Mouse (Mus musculus) stomach, embryonic 15.5 days (tissue): ENCODE data around the gene Sprr2h. TPM values are rescaled to one million over a fixed set of nuclear protein-coding genes. Genes with fewer than 3 reads are reported as not detected.

Experiments used
- ATAC-seq: fragments of 200-750 bp; cut with Nextera tagmentation; 2 replicates; pipeline ENCODE4 v1.8.0; 2017; ENCODE audit warnings: low read depth, moderate number of reproducible peaks, moderate TSS enrichment; ENCODE audit not compliant: insufficient read depth, low FRiP score
- H3K27ac ChIP-seq: fragments of 300-500 bp; sonication (generic); 2 replicates; pipeline ENCODE4 v1.5.1; 2015; ENCODE audit warnings: mild to moderate bottlenecking, inconsistent platforms
- H3K27me3 ChIP-seq: fragments of 300-500 bp; sonication (generic); replicated peaks from 2 replicates; pipeline ENCODE4 v1.6.1; 2015; ENCODE audit warnings: inconsistent platforms
- H3K36me3 ChIP-seq: fragments of 300-500 bp; sonication (generic); 2 replicates; pipeline ENCODE4 v1.6.1; 2015; ENCODE audit warnings: inconsistent platforms
- H3K4me1 ChIP-seq: fragments of 300-500 bp; sonication (generic); 2 replicates; pipeline ENCODE4 v1.6.1; 2015; ENCODE audit warnings: inconsistent platforms
- H3K4me2 ChIP-seq: fragments of 300-500 bp; sonication (generic); 2 replicates; pipeline ENCODE4 v1.6.1; 2015; ENCODE audit warnings: mild to moderate bottlenecking, inconsistent platforms
- H3K4me3 ChIP-seq: fragments of 300-500 bp; sonication (generic); replicated peaks from 2 replicates; pipeline ENCODE4 v1.5.1; 2015; ENCODE audit warnings: inconsistent platforms
- H3K9ac ChIP-seq: fragments of 300-500 bp; sonication (generic); 2 replicates; pipeline ENCODE4 v1.6.1; 2015; ENCODE audit warnings: inconsistent platforms
- H3K9me3 ChIP-seq: fragments of 300-500 bp; sonication (generic); 2 replicates; pipeline ENCODE4 v1.6.1; 2016; ENCODE audit warnings: inconsistent platforms
- WGBS: fragments of 180-500 bp; shearing (Covaris S2); methylation state at CpG from one replicate; pipeline ENCODE4 v1.1.7; 2015; 5-methylcytosine and 5-hydroxymethylcytosine counted together
- polyA plus RNA-seq: library from polyadenylated mRNA; unstranded; fragments of >200 nt; fragmentation: Nextera tagmentation; extraction: Ambion mirVana; gene quantifications from 2 replicates; pipeline ENCODE4 v1.2.1, GENCODE M21; 2015

Gene Sprr2h
- polyA plus RNA-seq = 0.21 TPM in 1 of 2 replicates, not detected in the other

DNA sequence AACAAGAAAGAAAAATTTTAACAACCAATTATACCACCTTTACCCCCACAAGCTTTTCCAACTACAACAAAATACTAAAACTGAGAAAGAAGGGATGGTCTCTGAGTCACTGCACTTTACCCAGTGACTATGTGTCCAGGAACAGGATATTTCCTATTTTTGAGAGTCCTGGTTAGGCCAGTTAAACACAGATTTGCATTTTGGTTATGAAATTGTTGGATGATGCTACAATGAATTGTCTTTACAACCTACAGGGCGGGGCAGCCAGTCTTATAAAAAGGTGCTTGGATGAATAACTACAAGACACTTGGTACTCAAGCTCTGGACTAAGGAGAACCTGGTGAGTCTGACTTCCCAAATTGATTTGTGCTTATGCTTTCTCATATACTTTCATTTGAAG is at the start of gene Sprr2h:
Gene Sprr2h (plus strand): TSS at position 301 of the 400 bp plus-strand sequence.
- WGBS = 75% methylated on average over 1 of the region's 1 CpGs

DNA sequence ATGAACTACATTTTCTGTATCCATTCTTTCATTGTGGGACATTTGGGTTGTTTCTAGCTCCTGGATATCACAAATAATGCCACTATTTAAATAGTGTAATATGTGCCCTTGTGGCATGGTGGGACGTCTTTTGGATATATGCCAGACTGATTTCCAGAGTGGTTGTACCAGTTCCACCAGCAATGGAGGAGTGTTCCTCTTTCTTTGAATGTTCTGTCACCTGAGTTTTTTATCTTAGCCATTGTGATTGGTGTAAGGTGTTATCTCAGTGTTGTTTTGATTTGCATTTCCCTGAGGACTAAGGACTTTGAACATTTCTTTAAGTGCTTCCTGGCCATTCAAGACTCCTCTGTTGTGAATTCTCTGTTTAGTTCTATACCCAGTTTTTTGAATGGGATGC is 49.2 kb upstream of the Sprr2h start:
- ATAC-seq = no peak

More for the DNA sequence above, at the start of gene Sprr2h:
- Histone ChIP-seq H3K27me3 (no peaks in the 10 kb centered on the region), H3K4me3 (no peak within 1 kb of the TSS), H3K4me2 (no peak within 1 kb of the TSS), H3K9me3 (no peaks in the 10 kb centered on the region), H3K36me3 (no peaks in the 10 kb centered on the region), H3K9ac (no peak within 1 kb of the TSS), H3K27ac (no peak within 1 kb of the TSS), H3K4me1 (no peaks in the 10 kb centered on the region)
- no peak for ATAC-seq

DNA sequence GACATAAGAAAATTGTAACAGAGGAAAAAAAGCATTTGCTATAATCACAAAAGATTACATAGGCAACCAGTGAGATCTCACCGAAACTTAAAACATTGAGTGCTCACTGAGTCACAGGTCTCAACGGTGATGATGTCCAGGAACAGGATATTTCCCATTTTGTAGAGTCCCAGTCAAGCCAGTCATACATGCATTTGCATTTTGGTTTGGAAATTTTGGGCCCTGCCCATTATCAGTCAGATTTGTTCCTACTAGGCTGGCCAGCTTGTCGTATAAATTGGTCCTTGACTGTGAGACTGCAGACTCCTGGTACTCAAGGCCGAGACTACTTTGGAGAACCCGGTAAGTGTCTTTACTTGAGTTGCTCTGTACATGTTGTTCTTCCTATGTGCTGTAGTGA is 46.6 kb upstream of the Sprr2h start, which contains the start of gene Sprr2d:
Gene Sprr2d (plus strand): TSS at position 301 of the 400 bp plus-strand sequence.
- no peaks in the 10 kb centered on the region for H3K4me1 ChIP-seq
- H3K36me3 ChIP-seq = no peaks in the 10 kb centered on the region
- WGBS = 89% methylated on average over 5 of the region's 5 CpGs
- ATAC-seq = no peak
- no peak within 1 kb of the TSS for H3K27ac ChIP-seq
- no peak within 1 kb of the TSS for H3K9ac ChIP-seq
- no peak within 1 kb of the TSS for H3K4me2 ChIP-seq
- H3K4me3 ChIP-seq = no peak within 1 kb of the TSS
- H3K9me3 ChIP-seq = no peaks in the 10 kb centered on the region
- no peaks in the 10 kb centered on the region for H3K27me3 ChIP-seq

More for the DNA sequence above, 49.2 kb upstream of the Sprr2h start:
- no peak overlapping the region for H3K4me3 ChIP-seq
- H3K4me1 ChIP-seq = no peaks in the 10 kb centered on the region
- no peak overlapping the region for H3K4me2 ChIP-seq
- no peak overlapping the region for H3K27ac ChIP-seq
- 63% methylated on average over 1 of the region's 1 CpGs for WGBS
- H3K36me3 ChIP-seq = no peaks in the 10 kb centered on the region
- no peak overlapping the region for H3K9ac ChIP-seq
- H3K27me3 ChIP-seq = no peaks in the 10 kb centered on the region
- no peaks in the 10 kb centered on the region for H3K9me3 ChIP-seq

DNA sequence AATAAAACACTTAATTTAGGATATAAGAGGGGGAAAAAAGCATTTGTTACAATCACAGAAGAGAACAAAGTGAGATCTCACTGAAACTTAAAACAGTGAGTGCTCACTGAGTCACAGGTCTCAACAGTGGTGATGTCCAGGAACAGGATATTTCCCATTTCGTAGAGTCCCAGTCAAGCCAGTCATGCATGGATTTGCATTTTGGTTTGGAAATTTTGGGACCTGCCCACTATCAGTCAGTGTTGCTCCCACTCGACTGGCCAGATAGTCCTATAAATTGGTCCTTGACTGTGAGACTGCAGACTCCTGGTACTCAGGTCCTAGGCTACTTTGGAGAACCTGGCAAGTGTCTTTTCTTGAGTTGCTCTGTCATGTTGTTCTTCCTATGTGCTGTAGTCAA is 33.6 kb upstream of the Sprr2h start, which contains the start of gene Sprr2e:
Gene Sprr2e (plus strand): TSS at position 301 of the 400 bp plus-strand sequence.
- Histone ChIP-seq H3K4me1 (no peaks in the 10 kb centered on the region), H3K27me3 (no peaks in the 10 kb centered on the region), H3K36me3 (no peaks in the 10 kb centered on the region), H3K9ac (no peak within 1 kb of the TSS), H3K9me3 (no peaks in the 10 kb centered on the region), H3K27ac (no peak within 1 kb of the TSS), H3K4me3 (no peak within 1 kb of the TSS), H3K4me2 (no peak within 1 kb of the TSS)
- 80% methylated on average over 2 of the region's 2 CpGs for WGBS
- no peak for ATAC-seq

DNA sequence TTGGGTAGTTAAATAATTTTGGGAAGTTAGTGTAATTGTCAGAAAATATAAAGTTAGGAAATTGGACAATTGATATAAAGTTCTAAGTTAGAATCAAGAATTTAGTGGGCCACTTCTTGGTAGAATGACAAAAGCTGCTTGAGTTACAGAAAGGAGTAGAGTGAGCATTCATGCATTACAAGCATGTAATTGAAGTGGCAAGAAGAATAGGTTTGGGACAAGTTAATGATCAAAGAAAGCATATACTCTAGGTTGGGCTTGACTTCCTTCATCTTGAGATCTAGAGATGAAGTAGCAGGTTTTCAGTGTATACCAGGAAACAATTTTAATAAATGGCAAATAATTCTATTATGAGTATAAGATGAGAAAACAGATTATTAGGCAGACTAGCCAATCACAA is 23.9 kb upstream of the Sprr2h start:
- no peak overlapping the region for H3K27ac ChIP-seq
- no peaks in the 10 kb centered on the region for H3K27me3 ChIP-seq
- H3K4me3 ChIP-seq = no peak overlapping the region
- H3K9ac ChIP-seq = no peak overlapping the region
- no peak overlapping the region for H3K4me2 ChIP-seq
- no peaks in the 10 kb centered on the region for H3K9me3 ChIP-seq
- H3K36me3 ChIP-seq = no peaks in the 10 kb centered on the region
- no peaks in the 10 kb centered on the region for H3K4me1 ChIP-seq
- no peak for ATAC-seq

DNA sequence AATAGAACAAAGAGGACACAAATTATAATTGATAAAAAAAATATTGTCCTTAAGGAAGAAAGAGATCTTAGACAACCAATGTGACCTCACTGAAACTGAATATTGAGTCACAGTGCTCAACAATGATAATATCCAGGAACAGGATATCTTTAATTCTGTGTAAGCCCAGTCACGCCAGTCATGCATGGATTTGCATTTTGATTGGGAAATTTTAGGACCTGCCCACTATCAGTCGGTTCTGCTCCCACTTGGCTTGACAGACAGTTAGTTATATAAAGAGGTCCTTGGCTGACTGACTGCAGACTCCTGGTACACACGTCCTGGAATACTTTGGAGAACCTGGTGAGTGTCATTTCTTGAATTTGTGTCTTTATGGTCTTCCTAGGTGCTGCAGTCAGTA is 20.6 kb upstream of the Sprr2h start, which contains the start of gene Sprr2f:
Gene Sprr2f (plus strand): TSS at position 301 of the 400 bp plus-strand sequence.
- Histone ChIP-seq H3K9me3 (no peaks in the 10 kb centered on the region), H3K27me3 (no peaks in the 10 kb centered on the region)
- no peak for ATAC-seq

DNA sequence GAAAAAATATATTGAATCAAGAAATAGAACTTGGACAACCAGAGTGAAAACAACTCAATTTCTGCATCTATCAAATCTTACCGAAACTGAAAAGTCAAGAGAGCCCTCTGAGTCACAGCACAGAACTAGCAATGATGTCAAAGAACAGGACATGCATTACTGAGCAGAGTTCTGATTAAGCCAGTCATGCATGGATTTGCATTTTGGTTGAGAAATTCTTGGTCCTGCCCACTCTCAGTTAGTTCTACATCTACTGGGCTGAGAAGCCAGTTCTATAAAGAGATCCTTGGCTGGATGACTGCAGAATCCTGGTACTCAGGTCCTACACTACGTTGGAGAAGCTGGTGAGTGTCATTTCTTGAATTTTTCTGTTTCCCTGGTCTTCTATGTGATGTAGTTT is 11.9 kb upstream of the Sprr2h start:
- H3K9me3 ChIP-seq = no peaks in the 10 kb centered on the region
- WGBS = 79% methylated on average over 2 of the region's 2 CpGs
- no peaks in the 10 kb centered on the region for H3K4me1 ChIP-seq
- no peaks in the 10 kb centered on the region for H3K27me3 ChIP-seq
- H3K4me3 ChIP-seq = no peak overlapping the region
- no peaks in the 10 kb centered on the region for H3K36me3 ChIP-seq
- H3K27ac ChIP-seq = no peak overlapping the region
- no peak overlapping the region for H3K9ac ChIP-seq
- no peak for ATAC-seq
- H3K4me2 ChIP-seq = no peak overlapping the region

More for the DNA sequence above, 20.6 kb upstream of the Sprr2h start, which contains the start of gene Sprr2f:
- Histone ChIP-seq H3K36me3 (no peaks in the 10 kb centered on the region), H3K4me1 (no peaks in the 10 kb centered on the region), H3K9ac (no peak within 1 kb of the TSS), H3K4me3 (no peak within 1 kb of the TSS), H3K4me2 (no peak within 1 kb of the TSS), H3K27ac (no peak within 1 kb of the TSS)
- WGBS = 60% methylated on average over 3 of the region's 3 CpGs

DNA sequence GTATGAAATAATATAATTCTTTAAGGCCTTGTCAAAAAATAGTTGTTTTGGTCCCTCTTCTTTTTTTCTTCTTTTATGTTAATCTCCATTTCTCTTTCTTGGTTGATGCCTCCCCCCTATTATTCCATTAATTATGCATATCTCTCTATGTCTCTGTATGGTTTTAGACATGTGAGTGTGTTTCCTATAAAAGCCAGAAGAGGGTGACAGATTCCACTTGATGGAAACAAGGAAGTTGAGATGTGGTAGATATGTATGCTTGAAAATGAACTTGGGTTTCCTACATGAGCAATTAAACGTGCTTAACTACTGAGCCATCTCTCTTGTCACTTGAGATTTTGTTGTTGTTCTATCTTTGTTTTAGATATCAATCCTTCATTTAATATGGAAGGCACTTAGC is 8.8 kb downstream of the Sprr2h start:
- H3K9me3 ChIP-seq = no peaks in the 10 kb centered on the region
- H3K27me3 ChIP-seq = no peaks in the 10 kb centered on the region
- no peak overlapping the region for H3K9ac ChIP-seq
- H3K4me3 ChIP-seq = no peak overlapping the region
- no peak overlapping the region for H3K4me2 ChIP-seq
- no peak for ATAC-seq
- no peaks in the 10 kb centered on the region for H3K4me1 ChIP-seq
- H3K27ac ChIP-seq = no peak overlapping the region
- no peaks in the 10 kb centered on the region for H3K36me3 ChIP-seq
- 46% methylated on average over 1 of the region's 1 CpGs for WGBS

DNA sequence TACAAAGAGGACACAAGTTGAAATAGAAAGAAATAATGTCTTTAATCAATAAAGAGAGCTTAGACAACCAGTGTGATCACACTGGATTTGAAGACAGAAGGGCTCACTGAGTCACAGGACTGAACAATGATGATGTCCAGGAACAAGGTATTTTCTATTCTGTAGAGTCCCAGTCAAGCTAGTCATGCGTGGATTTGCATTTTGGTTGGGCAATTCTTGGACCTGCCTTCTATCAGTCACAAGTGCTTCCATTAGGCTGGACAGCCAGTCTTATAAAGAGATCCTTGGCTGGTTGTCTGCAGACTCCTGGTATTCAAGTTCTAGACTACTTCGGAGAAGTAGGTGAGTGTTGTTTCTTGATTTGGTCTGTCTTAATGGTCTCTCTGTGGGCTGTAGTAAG is 22.2 kb downstream of the Sprr2h start, which contains the start of gene Sprr2i:
Gene Sprr2i (plus strand): TSS at position 301 of the 400 bp plus-strand sequence.
- no peak within 1 kb of the TSS for H3K9ac ChIP-seq

DNA sequence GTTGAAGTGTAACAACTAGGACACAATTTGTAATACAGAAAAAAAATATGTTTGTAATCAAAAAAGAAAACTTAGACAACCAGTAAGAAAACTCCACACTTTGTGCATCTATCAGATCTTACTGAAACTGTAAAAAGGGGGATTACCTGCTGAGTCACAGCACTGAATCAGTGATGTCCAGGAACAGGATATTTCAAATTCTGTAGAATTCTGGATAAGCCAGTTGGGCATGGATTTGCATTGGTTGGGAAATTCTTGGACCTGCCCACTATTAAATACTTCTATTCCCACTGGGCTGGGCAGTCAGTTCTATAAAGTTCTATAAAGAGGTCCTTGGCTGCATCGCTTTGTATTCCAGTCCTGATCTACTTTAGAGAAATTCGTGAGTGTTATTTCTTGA is 32.3 kb downstream of the Sprr2h start, which contains the start of gene Sprr2j-ps:
Gene Sprr2j-ps (plus strand): TSS at position 301 of the 400 bp plus-strand sequence.
- WGBS = 89% methylated on average over 2 of the region's 2 CpGs
- H3K4me2 ChIP-seq = no peak within 1 kb of the TSS
- ATAC-seq = no peak

More for the DNA sequence above, 22.2 kb downstream of the Sprr2h start, which contains the start of gene Sprr2i:
- WGBS = 92% methylated on average over 2 of the region's 2 CpGs
- no peak within 1 kb of the TSS for H3K27ac ChIP-seq
- H3K27me3 ChIP-seq = no peaks in the 10 kb centered on the region
- no peak within 1 kb of the TSS for H3K4me3 ChIP-seq
- H3K4me2 ChIP-seq = no peak within 1 kb of the TSS
- H3K36me3 ChIP-seq = no peaks in the 10 kb centered on the region
- no peaks in the 10 kb centered on the region for H3K4me1 ChIP-seq
- no peak for ATAC-seq
- no peaks in the 10 kb centered on the region for H3K9me3 ChIP-seq

DNA sequence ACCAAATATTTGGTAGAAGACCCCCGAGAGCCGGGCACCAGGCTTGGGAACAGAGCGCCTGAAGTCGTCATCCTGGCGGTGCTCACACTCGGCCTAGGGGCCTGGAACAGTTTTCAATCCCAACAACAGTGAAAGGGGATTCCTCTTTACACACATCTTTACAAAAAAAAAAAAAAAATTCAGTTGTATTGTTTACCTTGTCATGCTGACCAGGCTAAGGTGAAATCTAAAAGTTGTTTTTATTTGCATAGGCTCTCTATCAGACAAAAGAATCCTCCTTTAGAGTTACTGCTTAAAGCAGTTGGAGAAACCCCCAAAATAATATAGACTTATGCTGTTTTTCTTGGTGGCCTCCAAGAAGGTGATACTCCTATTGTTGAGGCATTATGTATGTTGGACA is 43.8 kb downstream of the Sprr2h start, which contains the start of gene Gm9774:
Gene Gm9774 (minus strand): TSS at position 101 of the 400 bp plus-strand sequence.
- 85% methylated on average over 6 of the region's 6 CpGs for WGBS
- H3K4me3 ChIP-seq = no peak within 1 kb of the TSS
- no peaks in the 10 kb centered on the region for H3K27me3 ChIP-seq

More for the DNA sequence above, 32.3 kb downstream of the Sprr2h start, which contains the start of gene Sprr2j-ps:
- Histone ChIP-seq H3K9ac (no peak within 1 kb of the TSS), H3K27ac (no peak within 1 kb of the TSS), H3K4me3 (no peak within 1 kb of the TSS), H3K36me3 (no peaks in the 10 kb centered on the region), H3K4me1 (no peaks in the 10 kb centered on the region), H3K9me3 (no peaks in the 10 kb centered on the region), H3K27me3 (no peaks in the 10 kb centered on the region)

DNA sequence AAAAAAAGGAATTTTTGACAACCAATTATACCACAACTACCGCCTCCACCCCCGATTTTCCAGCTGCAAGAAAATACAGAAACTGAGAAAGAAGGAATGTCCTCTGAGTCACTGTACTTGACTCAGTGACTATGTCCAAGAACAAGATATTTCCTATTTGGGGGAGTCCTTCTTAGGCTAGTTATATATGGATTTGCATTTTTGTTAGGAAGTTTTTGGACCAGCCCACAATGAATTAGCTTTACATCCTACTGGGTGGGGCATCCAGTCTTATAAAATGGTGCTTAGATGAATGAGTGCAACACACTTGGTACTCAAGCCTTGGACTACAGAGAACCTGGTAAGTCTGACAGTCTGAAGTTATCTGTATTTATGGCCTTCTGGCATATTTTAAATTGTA is 46.8 kb downstream of the Sprr2h start, which contains the start of gene Sprr2k:
Gene Sprr2k (plus strand): TSS at position 301 of the 400 bp plus-strand sequence.
- no peak for ATAC-seq

More for the DNA sequence above, 43.8 kb downstream of the Sprr2h start, which contains the start of gene Gm9774:
- no peaks in the 10 kb centered on the region for H3K36me3 ChIP-seq
- ATAC-seq = no peak
- no peak within 1 kb of the TSS for H3K27ac ChIP-seq
- H3K9me3 ChIP-seq = no peaks in the 10 kb centered on the region
- H3K9ac ChIP-seq = no peak within 1 kb of the TSS
- H3K4me2 ChIP-seq = no peak within 1 kb of the TSS
- no peaks in the 10 kb centered on the region for H3K4me1 ChIP-seq

More for the DNA sequence above, 46.8 kb downstream of the Sprr2h start, which contains the start of gene Sprr2k:
- 88% methylated on average over 2 of the region's 2 CpGs for WGBS
- Histone ChIP-seq H3K9me3 (no peaks in the 10 kb centered on the region), H3K36me3 (no peaks in the 10 kb centered on the region), H3K4me2 (no peak within 1 kb of the TSS), H3K27ac (no peak within 1 kb of the TSS), H3K27me3 (no peaks in the 10 kb centered on the region), H3K4me1 (no peaks in the 10 kb centered on the region), H3K4me3 (no peak within 1 kb of the TSS), H3K9ac (no peak within 1 kb of the TSS)
